Mouse (Mus musculus) retina, adult 2 months (tissue): ENCODE results near the gene Polg2.
"Not testable (repeated sequence)": the region's sequence is repeated elsewhere in the genome, so short reads cannot be mapped to it uniquely, and the experiment has no call there.

Experiments used
- DNase-seq: peaks from one replicate; pipeline ENCODE4 v3.0.0-alpha.2; 2012; ENCODE audit warnings: low read depth, low spot score

Gene Polg2

DNA sequence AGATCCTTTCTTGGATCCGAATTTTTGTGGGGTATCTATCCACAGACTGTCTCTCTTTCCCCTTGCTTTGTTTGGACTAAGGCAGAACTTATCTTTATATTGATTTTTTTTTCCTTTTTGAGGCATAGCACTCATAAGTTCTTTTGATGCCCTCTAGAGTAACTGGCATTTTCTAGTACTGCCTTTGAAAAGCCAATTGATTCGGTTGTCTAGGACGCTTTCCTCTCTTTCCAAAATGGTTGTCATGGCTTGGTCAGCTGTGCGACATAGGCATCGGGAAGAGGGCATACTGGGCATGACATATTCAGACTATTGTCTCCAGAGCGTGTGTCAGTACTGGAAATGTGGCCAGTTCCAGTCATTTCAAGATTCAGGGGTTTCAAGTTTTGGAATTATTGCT, 10.3 kb upstream of the Polg2 start:
- no peak for DNase-seq

DNA sequence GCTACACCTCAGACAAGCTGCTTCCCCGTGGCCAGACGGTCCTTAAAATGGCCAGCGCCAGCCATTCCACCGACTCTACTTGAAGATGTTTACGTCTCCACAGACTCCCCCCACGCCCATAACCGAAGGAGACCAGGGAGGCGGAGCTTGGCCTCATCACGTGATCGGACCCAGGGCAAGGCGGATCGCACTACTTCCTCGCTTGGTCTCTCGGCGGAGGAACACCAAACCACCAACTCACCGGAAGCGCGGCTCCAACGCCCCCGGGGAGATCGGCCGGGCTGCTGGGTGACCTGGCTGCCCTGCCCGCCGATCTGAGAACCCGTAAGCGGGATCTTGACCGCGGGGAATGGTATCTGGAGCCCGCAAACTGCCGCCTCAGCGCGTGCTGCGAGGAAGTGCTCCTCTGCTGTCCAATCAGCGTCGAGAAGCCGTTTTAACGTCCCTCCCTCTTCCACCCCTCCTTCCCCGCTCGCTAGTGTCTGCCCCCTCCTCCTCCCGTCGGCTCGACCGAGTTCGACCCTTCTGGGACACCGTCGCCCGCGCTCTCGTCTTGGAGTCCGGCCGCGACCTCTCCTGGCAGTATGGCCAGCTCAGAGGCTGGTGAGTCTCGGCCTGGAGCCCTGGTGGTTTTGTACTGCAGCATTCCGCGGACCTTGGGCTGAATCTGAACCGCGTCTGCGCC, 9.6 kb upstream of the Polg2 start, which contains the start of the genes Ddx5 and Cep95:
Gene Ddx5, minus strand, starts transcription at position 411 of the 685 bp plus-strand sequence.
Gene Cep95, plus strand, starts transcription at position 478 of the 685 bp plus-strand sequence.
- DNase-seq = peak; percentile 95

DNA sequence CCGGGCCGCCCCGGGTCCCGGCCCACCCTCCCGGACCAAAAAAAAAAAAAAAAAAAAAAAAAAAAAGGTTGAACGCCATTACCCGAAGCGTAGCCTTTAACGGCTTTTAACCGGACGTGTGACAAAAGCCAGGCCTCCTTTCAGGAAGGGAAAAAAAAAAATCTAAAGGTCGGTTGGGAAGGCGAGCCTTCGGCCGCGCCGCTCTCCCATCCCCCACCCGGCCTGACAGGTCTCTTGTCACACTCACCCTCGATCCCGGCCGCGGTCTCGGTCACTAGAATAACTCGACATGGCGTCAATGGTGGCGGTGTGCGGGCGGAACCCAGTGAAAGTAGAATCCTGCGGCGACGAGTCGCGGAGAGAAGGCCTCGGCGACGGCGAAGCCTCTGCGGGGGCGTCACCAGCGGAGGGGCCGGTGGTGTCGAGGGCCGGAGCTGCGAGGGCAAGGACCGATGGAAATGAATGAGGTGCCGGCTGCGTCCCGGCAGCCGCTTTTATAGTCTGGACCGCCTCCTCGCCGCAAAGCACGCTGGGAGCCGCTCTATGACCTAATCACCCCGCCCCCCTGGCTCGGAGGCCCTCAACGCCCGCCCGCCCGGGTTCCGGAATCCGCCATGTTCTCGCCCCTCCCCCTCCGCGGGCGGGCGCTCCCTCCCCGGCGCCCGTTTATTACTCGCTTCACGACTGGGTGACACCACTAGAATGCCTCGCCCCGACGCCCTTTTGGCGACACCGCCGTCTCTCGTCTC, 8.9 kb upstream of the Polg2 start:
- DNase-seq = peak; percentile 97

DNA sequence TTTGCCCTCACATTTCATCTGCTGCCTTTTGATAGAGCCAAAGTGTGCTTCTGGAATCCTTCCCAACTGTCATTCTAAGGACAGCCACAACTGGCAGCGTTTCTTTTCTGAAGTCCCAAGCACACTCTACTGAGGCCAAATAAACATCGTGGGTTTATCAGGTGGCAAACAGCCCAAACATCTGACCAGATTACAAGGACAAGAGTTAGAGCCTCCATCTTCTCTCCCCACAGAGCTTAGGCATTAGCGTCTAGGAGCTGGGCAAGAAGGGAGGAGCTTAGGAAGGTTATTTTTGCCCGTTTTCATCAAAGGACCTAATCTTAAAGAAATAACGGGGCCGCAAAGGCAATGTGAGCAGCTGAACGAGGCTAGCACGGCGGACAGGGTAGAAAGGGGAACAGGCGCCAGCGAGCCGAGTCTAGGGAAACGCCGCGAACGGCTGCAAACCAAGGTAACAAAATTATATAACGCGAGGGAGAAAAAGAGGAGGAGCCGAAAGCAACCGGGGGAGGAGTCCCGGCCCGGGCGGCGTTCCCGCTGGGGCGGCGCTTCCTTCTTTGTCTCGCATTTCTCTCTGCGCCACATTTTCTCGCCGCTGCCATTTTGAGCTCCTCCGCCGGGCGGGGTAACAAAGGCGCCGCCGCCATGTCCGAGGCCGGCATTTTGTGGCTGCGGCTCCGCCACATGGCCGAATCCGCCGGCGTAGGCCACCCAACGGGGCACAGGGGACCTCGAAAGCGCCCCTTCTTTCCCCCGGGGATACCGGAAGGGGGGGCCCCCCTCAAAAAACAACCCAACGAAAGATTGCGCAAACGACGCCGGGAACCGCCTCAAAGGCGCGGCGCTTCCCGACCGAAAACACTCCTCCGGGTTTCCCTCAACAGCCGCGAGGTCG, 8.0 kb upstream of the Polg2 start:
- peak; percentile 74 for DNase-seq

DNA sequence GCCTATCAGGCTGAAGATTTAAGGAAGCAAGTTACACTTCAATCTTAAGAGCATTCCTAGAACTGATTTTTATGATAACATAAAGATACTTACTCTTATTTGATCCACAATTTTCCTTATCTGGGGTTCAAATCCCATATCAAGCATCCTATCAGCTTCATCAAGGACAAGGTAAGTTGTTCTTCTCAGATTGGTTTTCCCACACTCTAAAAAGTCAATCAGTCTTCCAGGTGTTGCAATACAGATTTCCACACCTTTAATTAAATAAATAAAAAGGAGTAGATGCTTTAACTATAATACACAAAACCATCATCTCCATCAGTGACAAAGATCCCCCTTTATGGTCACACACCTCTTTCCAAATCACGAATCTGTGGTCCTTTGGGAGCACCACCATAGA, 5.7 kb upstream of the Polg2 start:
- no peak for DNase-seq

DNA sequence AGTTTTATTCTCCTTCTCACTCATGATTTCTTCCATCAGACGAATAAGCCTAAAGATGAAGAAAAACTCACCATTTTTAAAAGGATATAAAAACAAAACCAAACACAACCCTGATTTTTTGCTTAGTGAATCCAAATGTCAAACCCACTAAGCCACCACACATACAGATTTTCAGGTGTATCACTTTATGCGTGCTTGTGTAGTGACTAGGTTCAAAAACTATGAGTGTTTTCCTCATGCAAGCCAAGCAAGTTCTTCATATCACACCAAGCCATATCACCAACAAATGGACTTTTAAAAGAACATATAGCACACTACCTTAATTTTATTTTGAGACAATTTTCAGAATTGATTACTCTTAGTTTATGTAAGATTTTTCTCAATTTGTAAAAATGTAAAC, 5.1 kb upstream of the Polg2 start:
- DNase-seq = no peak

DNA sequence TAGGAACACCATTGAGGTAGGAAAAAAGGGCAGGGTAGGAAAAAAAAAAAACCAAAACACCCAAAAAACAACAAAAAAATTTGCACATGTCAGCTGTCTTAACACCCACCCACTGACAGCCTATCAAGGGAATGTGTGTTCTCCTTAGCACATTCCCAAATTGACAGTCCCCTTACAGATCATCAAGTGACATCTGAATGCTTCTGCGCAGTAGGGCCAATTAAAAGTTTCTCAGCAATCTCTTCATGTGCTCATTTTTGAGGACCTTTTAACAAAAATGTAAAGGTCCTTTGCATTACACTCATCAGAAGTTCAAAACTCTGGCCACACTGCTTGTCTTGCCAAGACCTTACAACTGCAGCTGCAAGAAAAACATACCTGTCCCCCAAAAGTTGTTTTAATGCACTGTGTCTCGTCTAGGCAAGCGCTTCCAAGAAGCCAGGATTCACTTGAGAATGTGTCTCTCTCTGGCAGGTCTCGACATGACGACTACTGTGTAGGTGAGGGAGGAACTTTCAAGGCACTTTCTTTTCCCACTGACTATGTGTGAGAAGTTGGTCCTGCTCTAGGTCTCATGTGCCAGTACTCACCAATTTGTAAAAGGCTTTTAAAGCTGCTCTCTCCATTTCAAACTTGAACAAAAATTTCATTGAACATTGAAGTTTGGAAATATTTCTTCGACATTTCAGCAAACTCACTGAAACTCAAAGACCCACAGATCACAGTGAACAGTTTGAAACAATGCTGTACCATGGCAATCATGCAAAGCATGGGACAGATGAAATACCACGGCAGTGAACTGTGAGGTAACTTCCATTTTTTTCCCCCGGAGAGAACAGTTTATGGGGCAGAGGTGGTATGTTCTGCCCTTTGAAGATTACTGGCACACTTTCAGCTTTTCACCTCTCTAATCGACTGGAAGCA, 3.8 kb upstream of the Polg2 start:
- no peak for DNase-seq

DNA sequence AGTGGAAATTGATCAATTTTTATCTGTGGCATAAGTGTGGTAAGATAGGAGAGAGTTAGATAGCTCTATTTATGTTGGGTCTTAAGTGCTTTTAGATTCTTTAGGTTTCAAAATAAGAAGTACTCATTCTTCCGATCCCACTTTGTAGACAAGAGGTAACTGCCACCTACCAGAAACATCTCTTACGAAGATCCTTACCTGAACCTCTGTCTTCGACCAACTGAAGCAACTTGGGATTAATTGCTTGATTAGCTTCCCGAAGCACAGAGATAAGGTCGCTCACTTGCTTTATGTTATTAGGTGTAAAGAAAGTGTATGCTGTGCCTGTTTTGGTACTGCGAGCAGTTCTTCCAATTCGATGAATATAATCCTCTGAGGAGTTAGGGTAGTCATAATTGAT, 2.9 kb upstream of the Polg2 start:
- DNase-seq = not testable (repeated sequence)

DNA sequence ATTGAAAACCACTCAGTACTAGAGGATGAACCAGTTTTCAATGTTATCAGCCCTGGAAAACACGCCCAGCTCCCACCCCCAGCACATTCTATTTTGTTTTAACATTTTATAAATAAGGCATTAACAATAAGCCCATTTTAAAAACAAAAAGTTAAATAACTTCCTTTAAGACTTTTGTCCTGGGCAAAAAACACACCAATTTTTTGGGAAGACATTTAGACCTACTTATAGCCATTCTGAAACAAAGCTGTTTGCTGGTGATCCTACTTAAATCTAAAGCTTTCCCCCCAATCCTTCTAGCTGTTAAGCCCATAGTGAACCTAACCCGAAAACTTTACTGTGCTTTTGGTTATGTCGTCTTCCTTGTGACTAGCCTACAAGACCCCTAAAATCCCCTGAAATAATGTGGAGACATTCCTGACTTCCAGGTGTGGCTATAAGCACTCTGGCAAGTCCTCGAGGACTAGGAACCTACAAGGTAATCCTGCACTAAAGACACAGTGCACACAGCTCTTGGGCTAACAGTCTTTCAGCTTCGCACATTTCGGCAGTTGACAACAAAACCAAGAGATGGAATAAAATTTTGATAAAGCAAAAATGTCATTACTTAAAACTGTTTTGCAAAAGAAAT, 1.4 kb upstream of the Polg2 start:
- no peak for DNase-seq

DNA sequence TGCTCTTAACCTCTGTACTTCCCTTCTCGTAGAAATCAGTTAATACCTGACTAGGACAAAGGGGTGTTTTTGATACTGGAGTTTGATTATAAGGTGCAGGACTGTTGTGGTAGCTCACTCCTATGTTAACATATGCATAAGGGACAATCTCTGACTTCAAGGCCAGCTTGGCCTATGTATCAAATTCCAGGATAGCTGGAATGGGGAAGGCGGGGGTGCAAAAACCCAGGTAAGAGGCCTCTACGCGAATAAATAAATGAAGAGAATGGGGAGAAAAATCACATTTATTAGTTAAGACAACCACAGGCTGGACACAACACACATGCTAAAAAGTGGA, 720 bp upstream of the Polg2 start:
- no peak for DNase-seq

DNA sequence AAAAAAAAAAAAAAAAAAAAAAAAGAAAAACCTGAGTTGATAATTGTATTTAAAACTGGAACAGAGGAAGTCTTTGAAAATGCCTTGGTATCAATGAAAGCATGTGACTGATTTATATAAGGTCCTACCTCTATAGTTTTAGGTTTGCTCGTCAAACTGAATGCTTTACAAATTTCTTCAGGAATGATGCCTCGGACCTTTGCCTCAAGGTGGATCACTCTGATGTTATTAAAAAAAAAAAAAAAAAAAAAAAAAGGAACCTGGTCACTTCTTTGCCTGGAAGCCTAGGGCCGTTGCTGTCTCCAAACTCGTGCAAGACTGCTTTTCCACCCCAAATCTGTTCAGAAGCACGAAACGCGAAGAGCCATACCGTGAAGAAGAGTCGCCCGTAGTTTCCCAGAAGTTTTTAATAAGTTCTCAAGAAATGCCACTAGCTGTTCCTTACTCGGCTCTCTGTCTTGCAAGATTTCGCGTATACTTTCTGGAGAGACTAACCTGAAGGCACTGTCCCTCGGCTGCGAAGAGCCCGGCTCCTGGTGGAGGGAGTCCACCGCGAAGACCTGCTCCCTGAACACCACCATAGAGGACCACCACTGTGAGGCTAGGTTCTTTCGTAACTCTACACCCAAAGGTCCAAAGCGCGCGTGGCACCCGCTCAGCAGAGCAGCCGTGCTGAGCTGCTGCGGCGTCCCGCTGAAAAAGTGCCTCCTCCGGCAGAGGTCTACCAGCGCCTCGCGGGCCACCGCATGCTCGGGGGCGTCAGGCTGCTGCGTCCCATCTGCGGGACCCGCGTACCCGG, 549 bp downstream of the Polg2 start:
- no peak for DNase-seq

DNA sequence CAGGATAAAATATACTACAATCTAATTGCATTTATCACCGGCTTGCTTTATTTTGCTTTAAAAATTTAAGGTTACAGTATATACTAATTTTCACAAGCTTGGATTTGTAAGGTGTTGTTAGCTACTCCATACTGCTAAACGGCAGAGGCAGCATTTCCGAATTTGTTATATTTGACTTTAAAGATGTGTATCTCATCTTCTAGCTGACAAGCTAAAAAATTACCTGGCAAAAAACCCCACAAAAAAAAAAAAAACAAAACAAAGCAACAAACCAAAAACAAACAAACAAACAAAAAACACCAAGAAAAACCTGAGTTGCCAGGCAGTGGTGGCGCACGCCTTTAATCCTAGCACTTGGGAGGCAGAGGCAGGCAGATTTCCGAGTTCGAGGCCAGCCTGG, 1.2 kb downstream of the Polg2 start:
- DNase-seq = no peak

DNA sequence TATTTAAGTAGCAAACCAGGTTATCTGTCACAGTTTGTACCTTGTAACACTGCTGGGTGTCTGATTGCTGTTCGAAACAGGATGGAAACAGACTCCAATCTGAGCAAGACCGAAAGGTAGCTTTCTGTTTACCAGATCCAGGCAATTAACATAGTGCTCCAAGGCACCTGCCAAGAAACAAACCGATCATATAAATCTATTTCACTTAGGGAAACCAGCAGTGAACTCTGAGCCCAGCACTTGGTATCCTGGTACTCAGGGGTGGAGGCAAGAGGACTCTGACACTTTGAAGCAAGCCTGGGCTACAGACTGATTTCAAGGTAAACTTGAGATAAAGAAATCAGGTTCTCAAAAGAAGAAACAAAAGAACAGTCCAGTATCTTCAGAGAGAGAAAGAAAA, 1.9 kb downstream of the Polg2 start:
- DNase-seq = no peak

DNA sequence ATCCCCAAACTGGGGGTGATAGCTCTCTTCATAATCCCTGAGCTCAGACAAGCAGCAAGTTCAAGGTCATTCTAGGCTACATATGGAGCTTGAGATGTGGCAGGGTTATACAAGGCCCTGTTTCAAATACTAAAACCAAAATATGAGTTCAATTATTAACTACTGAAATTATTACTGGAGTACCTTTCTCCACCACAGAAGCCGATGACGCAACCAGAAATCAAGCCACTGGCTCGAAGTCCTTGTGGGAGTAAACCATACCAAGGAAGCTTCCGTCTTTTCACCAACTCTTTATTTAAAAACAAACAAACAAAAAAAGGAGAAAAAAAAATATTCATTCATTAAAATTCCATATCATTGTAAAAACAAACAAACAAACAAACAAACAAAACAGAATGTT, 2.4 kb downstream of the Polg2 start:
- DNase-seq = no peak

DNA sequence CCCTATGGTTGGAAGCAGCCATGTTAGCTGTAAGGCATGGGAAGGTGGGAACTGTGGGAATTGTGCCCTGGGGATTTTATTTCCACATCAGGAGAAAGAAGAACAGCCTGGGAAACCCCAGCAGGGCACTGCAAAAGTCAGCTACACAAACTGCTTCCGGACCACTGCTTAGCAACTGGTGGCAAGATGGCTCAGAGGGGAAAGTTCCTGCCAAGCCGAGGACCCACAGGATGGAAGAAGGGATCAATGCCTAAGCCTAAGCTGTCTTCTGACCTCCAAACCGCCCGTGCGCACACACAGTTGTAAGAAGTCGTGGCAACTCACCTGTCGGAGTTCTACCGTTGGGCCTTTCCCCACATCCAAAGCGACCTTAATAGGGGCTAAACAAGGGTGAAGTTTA, 6.3 kb downstream of the Polg2 start:
- no peak for DNase-seq

DNA sequence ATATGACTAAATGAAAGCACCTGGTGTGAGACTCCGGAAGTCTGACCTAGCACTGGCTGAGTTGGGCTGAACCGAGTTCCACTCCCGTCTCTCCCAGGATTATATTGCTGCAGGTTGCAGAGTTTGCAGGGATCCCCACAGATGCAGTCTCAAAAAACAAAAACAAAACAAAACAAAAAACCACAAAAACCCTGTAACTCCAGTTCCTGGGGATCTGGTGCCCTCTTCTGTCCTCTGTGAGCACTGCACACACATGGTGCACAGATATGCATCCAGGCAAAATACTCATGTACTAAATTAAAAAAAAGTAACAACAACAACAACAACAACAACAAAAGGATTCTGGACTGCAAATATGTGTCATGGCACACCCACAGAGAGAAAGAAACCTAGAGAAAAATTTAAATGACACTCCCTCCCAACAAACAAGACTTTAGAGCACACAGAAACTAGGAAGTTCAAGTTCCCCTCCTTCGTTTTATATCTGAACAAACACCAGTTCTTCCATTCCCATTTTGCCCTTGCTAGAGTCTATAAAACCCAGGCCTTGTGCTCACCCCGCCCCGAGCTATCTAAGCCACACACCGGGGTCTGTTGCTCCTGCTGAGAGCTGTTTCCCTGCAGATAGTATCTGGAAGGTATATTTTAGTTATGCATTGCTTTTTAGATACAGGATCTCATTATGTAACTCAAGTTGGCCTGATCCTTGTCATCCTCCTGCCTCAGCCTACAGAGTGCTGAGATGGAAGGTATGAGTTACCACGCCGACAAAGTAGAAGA, 9.0 kb downstream of the Polg2 start:
- DNase-seq = no peak

DNA sequence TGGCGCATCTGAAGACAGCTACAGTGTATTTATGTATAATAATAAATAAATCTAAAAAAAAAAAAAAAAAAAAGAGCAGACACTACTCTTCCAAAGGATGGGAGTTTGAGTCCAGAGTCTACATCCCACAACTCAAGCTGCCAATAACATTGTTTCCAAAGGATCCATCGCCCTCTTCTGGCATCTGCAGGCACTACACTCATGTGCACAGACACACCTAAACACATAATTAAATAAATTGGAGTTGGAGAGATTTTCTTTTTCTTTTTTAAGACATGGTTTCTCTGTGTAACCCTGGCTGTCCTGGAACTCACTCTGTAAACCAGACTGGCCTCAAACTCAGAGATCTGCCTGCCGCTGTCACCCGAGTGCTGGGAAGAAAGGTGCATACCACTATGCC, 11.8 kb downstream of the Polg2 start:
- no peak for DNase-seq

DNA sequence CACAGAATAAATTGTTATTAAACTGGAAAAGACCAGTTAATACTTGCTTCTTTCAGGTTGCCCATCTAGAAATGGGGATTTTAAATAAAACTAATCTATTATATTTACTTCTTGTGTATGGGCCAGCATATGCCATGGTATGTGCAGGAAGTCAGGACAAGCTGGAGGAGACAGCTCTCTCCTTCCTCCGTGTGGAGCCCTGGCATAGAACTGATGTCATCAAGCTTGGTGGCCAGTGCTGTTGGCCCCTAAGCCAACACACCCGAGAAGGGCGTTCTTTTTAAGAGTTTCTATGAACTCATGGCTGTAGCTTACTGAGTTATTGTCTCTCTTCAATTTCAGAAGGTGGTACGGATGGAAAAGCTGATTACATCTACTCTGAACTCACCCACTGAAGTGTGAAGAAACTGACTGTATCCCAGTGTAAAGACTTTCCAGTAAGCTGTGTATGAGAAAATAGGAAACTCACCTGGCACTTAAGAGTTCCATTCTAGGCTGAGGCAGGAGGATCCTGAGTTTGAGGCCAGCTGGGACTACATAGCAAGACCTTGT, 12.7 kb downstream of the Polg2 start:
- no peak for DNase-seq

DNA sequence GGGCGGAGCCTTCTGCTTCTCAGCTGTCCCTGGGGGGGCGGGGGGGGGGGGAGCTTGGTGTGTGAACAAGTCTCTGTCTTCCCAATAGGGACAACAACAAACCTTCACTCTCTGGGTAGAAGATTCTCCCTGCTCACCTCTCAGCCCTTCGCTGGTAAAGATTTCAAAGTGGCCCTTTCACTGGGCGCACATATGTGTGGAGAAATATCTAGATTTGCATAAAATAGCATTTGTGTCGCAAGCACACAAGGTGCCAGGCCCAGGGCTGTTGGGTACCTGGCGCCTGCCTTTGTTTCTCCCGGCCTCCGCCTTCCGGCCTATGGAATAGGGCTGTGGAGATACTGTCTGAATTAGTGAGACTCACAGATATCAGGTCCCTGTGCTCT, 16.5 kb downstream of the Polg2 start:
- no peak for DNase-seq
